In the genomic region with DNA sequence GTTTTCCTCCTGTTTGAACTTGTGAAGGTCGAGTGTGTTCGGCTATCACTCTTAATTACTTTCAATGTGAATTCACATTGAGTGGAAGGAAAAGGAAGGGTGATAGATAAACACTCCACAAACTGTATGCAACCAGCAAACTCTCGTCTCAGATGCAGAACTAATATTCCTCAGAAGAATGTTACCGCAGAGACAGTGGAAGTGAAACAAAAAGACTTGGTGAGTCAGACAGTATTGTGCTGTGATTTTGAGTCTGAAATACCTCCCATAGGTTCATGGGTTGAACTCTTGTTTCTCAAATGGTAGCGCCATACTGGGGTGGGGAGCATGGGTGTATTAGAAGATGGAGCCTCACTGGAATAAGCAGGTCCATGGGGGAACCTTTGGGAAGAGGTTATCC, we compare ENCODE assay signal across 26 mouse cellular contexts.
"Had no signal": no experiment of that assay in that cellular context is flagged by ENCODE, and none has a peak within 500 bp of the region (broad histone marks: within the 10 kb centered on the region; RNA-seq: fewer than 3 reads in every experiment).

No protein-coding gene starts in this region.

- H3K9me3 ChIP-seq: kidney, embryonic 15.5 days; limb, embryonic 10.5 days; limb, embryonic 13.5 days; liver, embryonic 12.5 days; liver, embryonic 15.5 days; lung, embryonic 15.5 days; midbrain, embryonic 10.5 days; midbrain, embryonic 13.5 days; neural tube, embryonic 12.5 days; neural tube, embryonic 15.5 days had no signal

- H3K4me1 ChIP-seq: limb, embryonic 10.5 days; neural tube, embryonic 15.5 days had no signal

- H3K9ac ChIP-seq: kidney, embryonic 15.5 days; limb, embryonic 13.5 days; liver, embryonic 12.5 days; liver, embryonic 15.5 days; lung, embryonic 15.5 days; midbrain, embryonic 13.5 days; neural tube, embryonic 12.5 days; neural tube, embryonic 15.5 days had no signal

- H3K4me3 ChIP-seq: kidney, embryonic 15.5 days; limb, embryonic 10.5 days; limb, embryonic 13.5 days; liver, embryonic 12.5 days; liver, embryonic 15.5 days; lung, embryonic 15.5 days; megakaryocyte, embryonic 14.5 days; midbrain, embryonic 10.5 days; midbrain, embryonic 13.5 days; neural tube, embryonic 12.5 days; neural tube, embryonic 15.5 days had no signal

- H3K27ac ChIP-seq: kidney, embryonic 15.5 days; limb, embryonic 10.5 days; limb, embryonic 13.5 days; liver, embryonic 12.5 days; liver, embryonic 15.5 days; lung, embryonic 15.5 days; midbrain, embryonic 10.5 days; midbrain, embryonic 13.5 days; neural tube, embryonic 12.5 days; neural tube, embryonic 15.5 days; stomach, postnatal 0 days had no signal

- H3K36me3 ChIP-seq: kidney, embryonic 15.5 days; limb, embryonic 10.5 days; limb, embryonic 13.5 days; liver, embryonic 12.5 days; liver, embryonic 15.5 days; lung, embryonic 15.5 days; midbrain, embryonic 10.5 days; midbrain, embryonic 13.5 days; neural tube, embryonic 12.5 days; neural tube, embryonic 15.5 days had no signal

- ATAC-seq: intestine, embryonic 16.5 days; liver, embryonic 12.5 days; midbrain, embryonic 13.5 days had no signal

- DNase-seq: kidney, adult 2 months; kidney, postnatal 14 days; kidney, postnatal 4 days; liver; lung, adult 18-20 months; lung, postnatal 10 days; lung, postnatal 36 days; right cerebral cortex, adult 18-20 months; right cerebral cortex, postnatal 14 days; right cerebral cortex, postnatal 4 days; thymus, adult 2 months; thymus, postnatal 14 days; thymus, postnatal 4 days had no signal

- H3K4me2 ChIP-seq: kidney, embryonic 15.5 days; limb, embryonic 13.5 days; liver, embryonic 12.5 days; liver, embryonic 15.5 days; lung, embryonic 15.5 days; midbrain, embryonic 13.5 days; neural tube, embryonic 12.5 days; neural tube, embryonic 15.5 days had no signal

- H3K27me3 ChIP-seq: kidney, embryonic 15.5 days; limb, embryonic 13.5 days; liver, embryonic 12.5 days; liver, embryonic 15.5 days; lung, embryonic 15.5 days; megakaryocyte, embryonic 14.5 days; midbrain, embryonic 13.5 days; neural tube, embryonic 12.5 days; neural tube, embryonic 15.5 days had no signal
